Mouse (Mus musculus) hindbrain, embryonic 10.5 days (tissue): ENCODE data around the gene Olfr282. TPM values are rescaled to one million over a fixed set of nuclear protein-coding genes. Genes with fewer than 3 reads are reported as not detected.
"Not testable (repeated sequence)": the region's sequence is repeated elsewhere in the genome, so short reads cannot be mapped to it uniquely, and the experiment has no call there.

Source experiments
- DNase-seq: peaks from one replicate; pipeline ENCODE4 v3.0.0-alpha.2; 2017; ENCODE audit warnings: low spot score
- H3K27ac ChIP-seq: fragments of 300-500 bp; sonication (generic); 2 replicates; pipeline ENCODE4 v1.5.1; 2016; ENCODE audit warnings: mild to moderate bottlenecking, moderate library complexity
- H3K27me3 ChIP-seq: fragments of 300-500 bp; sonication (generic); 2 replicates; pipeline ENCODE4 v1.6.1; 2016; ENCODE audit warnings: mild to moderate bottlenecking; ENCODE audit not compliant: poor library complexity, insufficient read depth, severe bottlenecking
- H3K36me3 ChIP-seq: fragments of 300-500 bp; sonication (generic); 2 replicates; pipeline ENCODE4 v1.6.1; 2016; ENCODE audit warnings: mild to moderate bottlenecking, moderate library complexity
- H3K4me1 ChIP-seq: fragments of 300-500 bp; sonication (generic); replicated peaks from 2 replicates; pipeline ENCODE4 v1.6.1; 2016; ENCODE audit warnings: mild to moderate bottlenecking
- H3K4me3 ChIP-seq: fragments of 300-500 bp; sonication (generic); 2 replicates; pipeline ENCODE4 v1.5.1; 2016; ENCODE audit warnings: mild to moderate bottlenecking, moderate library complexity
- H3K9me3 ChIP-seq: fragments of 300-500 bp; sonication (generic); 2 replicates; pipeline ENCODE4 v1.6.1; 2016; ENCODE audit warnings: mild to moderate bottlenecking, moderate library complexity
- WGBS: fragments of 180-500 bp; shearing (Covaris S2); methylation state at CpG from one replicate; pipeline ENCODE4 v1.1.7; 2016; 5-methylcytosine and 5-hydroxymethylcytosine counted together
- polyA plus RNA-seq: library from polyadenylated mRNA; unstranded; fragments of >200 nt; fragmentation: Nextera tagmentation; extraction: Ambion mirVana; gene quantifications from 2 replicates; pipeline ENCODE4 v1.2.1, GENCODE M21; 2016

Gene Olfr282
- polyA plus RNA-seq, result not detected in 2 replicates

GRCm38 (mm10) chr15:98430925-98431324, at the start of gene Olfr282:
Olfr282 (plus strand) TSS chr15:98431225.
- not testable (repeated sequence) for H3K36me3 ChIP-seq, H3K9me3 ChIP-seq, H3K4me1 ChIP-seq, H3K27ac ChIP-seq, H3K27me3 ChIP-seq, H3K4me3 ChIP-seq, DNase-seq
- 81% methylated on average over 5 of the region's 5 CpGs for WGBS

- no peak for DNase-seq
- no peaks in the 10 kb centered on the region for H3K4me1 ChIP-seq
- no peak overlapping the region for H3K4me3 ChIP-seq
- no peaks in the 10 kb centered on the region for H3K9me3 ChIP-seq
- H3K27ac ChIP-seq, result no peak overlapping the region
- no peaks in the 10 kb centered on the region for H3K36me3 ChIP-seq
- no peaks in the 10 kb centered on the region for H3K27me3 ChIP-seq
- 75% methylated on average over 2 of the region's 2 CpGs for WGBS
Measured at GRCm38 (mm10) chr15:98387621-98388020, 43.4 kb upstream of the Olfr282 start.

- H3K36me3 ChIP-seq, result no peaks in the 10 kb centered on the region
- no peaks in the 10 kb centered on the region for H3K9me3 ChIP-seq
- H3K4me3 ChIP-seq, result no peak overlapping the region
- no peaks in the 10 kb centered on the region for H3K27me3 ChIP-seq
- no peaks in the 10 kb centered on the region for H3K4me1 ChIP-seq
- 40% methylated on average over 7 of the region's 7 CpGs for WGBS
- peak; percentile 78 for DNase-seq
- H3K27ac ChIP-seq, result no peak overlapping the region
Measured at GRCm38 (mm10) chr15:98389796-98390195, 41.2 kb upstream of the Olfr282 start.

GRCm38 (mm10) chr15:98391081-98391902, 39.7 kb upstream of the Olfr282 start:
- H3K4me3 ChIP-seq, result no peak overlapping the region
- H3K27me3 ChIP-seq, result no peaks in the 10 kb centered on the region
- WGBS, result 79% methylated on average over 10 of the region's 10 CpGs
- no peak for DNase-seq
- H3K4me1 ChIP-seq, result no peaks in the 10 kb centered on the region
- no peak overlapping the region for H3K27ac ChIP-seq
- no peaks in the 10 kb centered on the region for H3K36me3 ChIP-seq
- H3K9me3 ChIP-seq, result peaks cover 4% of the 10 kb centered on the region; the same call in 1 of the 2 replicates

GRCm38 (mm10) chr15:98391903-98392187, 39.2 kb upstream of the Olfr282 start:
- no peak overlapping the region for H3K27ac ChIP-seq
- no peaks in the 10 kb centered on the region for H3K36me3 ChIP-seq
- H3K27me3 ChIP-seq, result no peaks in the 10 kb centered on the region
- WGBS, result 58% methylated on average over 2 of the region's 2 CpGs
- no peaks in the 10 kb centered on the region for H3K4me1 ChIP-seq
- H3K9me3 ChIP-seq, result peaks cover 4% of the 10 kb centered on the region; the same call in 1 of the 2 replicates
- DNase-seq, result no peak
- H3K4me3 ChIP-seq, result no peak overlapping the region

GRCm38 (mm10) chr15:98397136-98397535, 33.9 kb upstream of the Olfr282 start:
- no peak for DNase-seq
- WGBS, result 69% methylated on average over 1 of the region's 1 CpGs
- no peaks in the 10 kb centered on the region for H3K4me1 ChIP-seq

GRCm38 (mm10) chr15:98402356-98402755, 28.7 kb upstream of the Olfr282 start:
- H3K27me3 ChIP-seq, result no peaks in the 10 kb centered on the region
- H3K4me1 ChIP-seq, result no peaks in the 10 kb centered on the region
- no peak for DNase-seq
- H3K9me3 ChIP-seq, result no peaks in the 10 kb centered on the region
- H3K27ac ChIP-seq, result no peak overlapping the region
- WGBS, result 86% methylated on average over 10 of the region's 10 CpGs
- H3K4me3 ChIP-seq, result no peak overlapping the region
- no peaks in the 10 kb centered on the region for H3K36me3 ChIP-seq

More at GRCm38 (mm10) chr15:98397136-98397535, 33.9 kb upstream of the Olfr282 start:
- H3K27ac ChIP-seq, result no peak overlapping the region
- H3K9me3 ChIP-seq, result peaks cover 4% of the 10 kb centered on the region; the same call in 1 of the 2 replicates
- no peak overlapping the region for H3K4me3 ChIP-seq
- no peaks in the 10 kb centered on the region for H3K36me3 ChIP-seq
- H3K27me3 ChIP-seq, result no peaks in the 10 kb centered on the region

GRCm38 (mm10) chr15:98408406-98409060, 22.5 kb upstream of the Olfr282 start:
- no peak for DNase-seq
- Histone ChIP-seq H3K27me3 (no peaks in the 10 kb centered on the region), H3K4me1 (no peaks in the 10 kb centered on the region), H3K9me3 (no peaks in the 10 kb centered on the region), H3K4me3 (no peak overlapping the region), H3K27ac (no peak overlapping the region), H3K36me3 (no peaks in the 10 kb centered on the region)
- 73% methylated on average over 17 of the region's 17 CpGs for WGBS

GRCm38 (mm10) chr15:98409635-98410034, 21.4 kb upstream of the Olfr282 start:
- no peak overlapping the region for H3K27ac ChIP-seq
- no peaks in the 10 kb centered on the region for H3K9me3 ChIP-seq
- no peaks in the 10 kb centered on the region for H3K36me3 ChIP-seq
- H3K4me1 ChIP-seq, result no peaks in the 10 kb centered on the region
- no peak for DNase-seq
- no peak overlapping the region for H3K4me3 ChIP-seq
- 92% methylated on average over 2 of the region's 2 CpGs for WGBS
- H3K27me3 ChIP-seq, result no peaks in the 10 kb centered on the region

GRCm38 (mm10) chr15:98410249-98410648, 20.8 kb upstream of the Olfr282 start:
- no peaks in the 10 kb centered on the region for H3K9me3 ChIP-seq
- no peak overlapping the region for H3K4me3 ChIP-seq
- no peaks in the 10 kb centered on the region for H3K27me3 ChIP-seq
- 92% methylated on average over 9 of the region's 9 CpGs for WGBS
- H3K36me3 ChIP-seq, result no peaks in the 10 kb centered on the region
- no peaks in the 10 kb centered on the region for H3K4me1 ChIP-seq
- H3K27ac ChIP-seq, result no peak overlapping the region
- no peak for DNase-seq

- Histone ChIP-seq H3K9me3 (no peaks in the 10 kb centered on the region), H3K27ac (no peak overlapping the region), H3K36me3 (no peaks in the 10 kb centered on the region), H3K27me3 (no peaks in the 10 kb centered on the region), H3K4me1 (no peaks in the 10 kb centered on the region), H3K4me3 (no peak overlapping the region)
- no peak for DNase-seq
- WGBS, result 87% methylated on average over 4 of the region's 4 CpGs
Measured at GRCm38 (mm10) chr15:98415996-98416395, 15.0 kb upstream of the Olfr282 start.

GRCm38 (mm10) chr15:98416802-98417201, 14.2 kb upstream of the Olfr282 start:
- not testable (repeated sequence) for H3K27me3 ChIP-seq, H3K9me3 ChIP-seq, H3K27ac ChIP-seq

GRCm38 (mm10) chr15:98417285-98417684, 13.7 kb upstream of the Olfr282 start:
- H3K4me1 ChIP-seq, H3K9me3 ChIP-seq, H3K27me3 ChIP-seq, H3K27ac ChIP-seq, H3K36me3 ChIP-seq, H3K4me3 ChIP-seq: not testable (repeated sequence)
- WGBS, result 36% methylated on average over 3 of the region's 3 CpGs
- peak; percentile 15 for DNase-seq

More at GRCm38 (mm10) chr15:98416802-98417201, 14.2 kb upstream of the Olfr282 start:
- not testable (repeated sequence) for DNase-seq, H3K36me3 ChIP-seq, H3K4me1 ChIP-seq, H3K4me3 ChIP-seq
